Mouse (Mus musculus): ENCODE results near the gene Icmt.

DNA sequence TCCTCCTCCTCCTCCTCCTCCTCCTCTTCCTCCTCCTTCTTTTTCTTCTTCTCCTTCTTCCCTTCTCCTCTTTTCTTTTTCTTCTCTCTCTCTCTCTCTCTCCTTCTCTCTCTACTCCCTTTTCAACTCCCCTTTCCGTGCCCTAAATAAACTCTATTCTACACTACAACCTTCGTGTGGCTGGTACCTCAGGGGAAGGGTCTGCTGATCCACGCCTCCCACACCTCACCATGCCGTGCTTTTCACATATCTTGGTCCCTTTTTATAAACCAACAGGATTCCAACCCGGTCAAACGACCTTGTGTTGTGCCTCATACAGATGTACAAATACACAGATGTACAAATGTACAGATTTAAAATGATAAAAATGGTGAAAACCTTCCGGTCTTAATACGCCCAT lies 656 bp upstream of the Icmt start:
- TF ChIP-seq CTCF (IDR thresholded peaks at IDR 0.05; ENCODE audit: low read depth) (no peak), EP300 (IDR thresholded peaks at IDR 0.05; ENCODE audit: low read depth) (no peak)

All from liver, embryonic 14.5 days (tissue).